ENCODE assay signal across 8 mouse cellular contexts in the genomic region with DNA sequence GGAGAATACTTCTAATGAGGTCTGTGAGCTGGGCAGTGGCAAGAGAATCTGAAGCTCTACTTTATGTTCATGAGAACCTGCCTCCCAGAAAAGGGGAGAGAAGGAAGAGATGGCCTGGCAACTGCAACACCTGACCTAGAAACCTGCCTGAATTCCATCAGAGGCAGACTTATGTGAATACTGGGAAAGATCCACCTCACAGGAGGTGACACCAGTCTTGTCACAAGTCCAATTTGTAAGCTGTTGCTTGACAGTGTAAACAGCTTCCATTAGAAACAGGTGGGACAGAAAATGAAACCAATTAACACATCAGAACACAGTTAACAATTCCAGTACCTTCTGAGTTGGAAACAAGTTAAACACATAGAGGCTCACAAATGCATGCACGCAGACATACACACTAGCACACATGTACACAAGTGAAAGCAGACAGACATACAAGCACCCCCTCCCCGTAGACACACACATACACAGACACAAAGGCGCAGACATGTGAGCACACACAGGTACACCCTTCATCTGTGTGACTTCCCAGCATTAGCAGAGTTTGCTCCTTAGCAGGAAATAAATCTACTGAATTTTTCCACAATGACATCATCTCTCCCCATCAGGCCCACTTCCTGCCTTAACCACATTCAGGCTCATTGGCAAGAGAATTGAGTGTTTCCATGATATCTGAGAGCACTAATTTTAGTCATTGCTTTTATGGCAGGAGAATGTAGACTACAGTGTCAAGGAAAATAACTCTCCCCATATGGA. TPM values are rescaled to one million over a fixed set of nuclear protein-coding genes. Genes with fewer than 3 reads are reported as not detected.
A peak's percentile ranks its signal among the peaks of the same experiment; 100 is the strongest.
DNase-seq lines count a peak whose midpoint lies in the region; ATAC-seq lines count a peak whose summit lies in the region.

No protein-coding gene starts in this region.

- no peak for DNase-seq in kidney, adult 11 months
- DNase-seq in cerebellum, adult 9-10 months = peak; percentile 38
- peak; percentile 49 for DNase-seq in mesoderm, embryonic 11.5 days (ENCODE audit: low read depth, low spot score)
- no peak for DNase-seq in urinary bladder, postnatal 25 days (ENCODE audit: low spot score)
- no peak for DNase-seq in left cerebral cortex, postnatal 14 days (ENCODE audit: low spot score in 2 of 2)

- peak; percentile 57 for ATAC-seq in kidney, embryonic 16.5 days (ENCODE audit: low FRiP score, low TSS enrichment)
- peak; percentile 75 for ATAC-seq in heart, embryonic 12.5 days (ENCODE audit: insufficient number of reproducible peaks, low FRiP score)
- ATAC-seq in monocyte, adult 5-6 weeks (replicated peaks; ENCODE audit: insufficient number of reproducible peaks, low FRiP score, low TSS enrichment, poor library complexity, severe bottlenecking) = no peak

- no peak overlapping the region for H3K9ac ChIP-seq in kidney, embryonic 16.5 days (replicated peaks; ENCODE audit: low read length)
- H3K9ac ChIP-seq in heart, embryonic 12.5 days = no peak overlapping the region

- H3K27ac ChIP-seq in kidney, embryonic 16.5 days (ENCODE audit: low read length) = peak overlapping the region; percentile 68
- H3K27ac ChIP-seq in heart, embryonic 12.5 days (ENCODE audit: poor library complexity, severe bottlenecking) = peak overlapping the region; percentile 62

- no peaks in the 10 kb centered on the region for H3K27me3 ChIP-seq in kidney, embryonic 16.5 days (ENCODE audit: insufficient read depth, low read length)
- no peaks in the 10 kb centered on the region for H3K27me3 ChIP-seq in heart, embryonic 12.5 days (replicated peaks)

- 0 out of 2 replicates have a peak, but pooled peaks cover 3% of the 10 kb centered on the region for H3K4me1 ChIP-seq in kidney, embryonic 16.5 days (ENCODE audit: insufficient read depth, low read length)
- H3K4me1 ChIP-seq in heart, embryonic 12.5 days (replicated peaks) = peaks cover 7% of the 10 kb centered on the region

- WGBS in kidney, embryonic 16.5 days = 73% methylated on average over 3 of the region's 3 CpGs
- 66% methylated on average over 3 of the region's 3 CpGs for WGBS in heart, embryonic 12.5 days

- intact Hi-C loops in left cerebral cortex, postnatal 14 days (cut with DNase I) = no loop called here

- H3K9me3 ChIP-seq in kidney, embryonic 16.5 days (ENCODE audit: low read length) = no peaks in the 10 kb centered on the region
- no peaks in the 10 kb centered on the region for H3K9me3 ChIP-seq in heart, embryonic 12.5 days (replicated peaks)

- no peak overlapping the region for H3K4me2 ChIP-seq in kidney, embryonic 16.5 days (replicated peaks; ENCODE audit: low read depth, low read length)
- no peak overlapping the region for H3K4me2 ChIP-seq in heart, embryonic 12.5 days

- H3K4me3 ChIP-seq in kidney, embryonic 16.5 days (ENCODE audit: low read length) = no peak overlapping the region
- H3K4me3 ChIP-seq in heart, embryonic 12.5 days = no peak overlapping the region

- no peaks in the 10 kb centered on the region for H3K36me3 ChIP-seq in kidney, embryonic 16.5 days (ENCODE audit: insufficient read depth, low read length)
- no peaks in the 10 kb centered on the region for H3K36me3 ChIP-seq in heart, embryonic 12.5 days

RNA-seq across cellular contexts. Expression of a gene that starts 51.4 kb away (rescaled TPM):
- polyA plus RNA-seq in kidney, embryonic 16.5 days (2015; fragmentation: Nextera tagmentation; extraction: Ambion mirVana) = 2.8 and 3.3 TPM in 2 replicates
- 9.5 and 9.7 TPM in 2 replicates for polyA plus RNA-seq in heart, embryonic 12.5 days (2016; fragmentation: Nextera tagmentation; extraction: Ambion mirVana)
- 1 to 10 TPM; 3.7 to 4.7 TPM for total RNA-seq in left cerebral cortex, postnatal 14 days (2021)
- 2.5 to 6.9 TPM (median 5.4 TPM) in 3 replicates for total RNA-seq in monocyte, adult 5-6 weeks (2017)

RNA-seq across cellular contexts. Expression of a gene that starts 51.7 kb away (rescaled TPM):
- 122 and 141 TPM in 2 replicates for polyA plus RNA-seq in kidney, embryonic 16.5 days (2015; fragmentation: Nextera tagmentation; extraction: Ambion mirVana)
- 7.1 and 8.1 TPM in 2 replicates for polyA plus RNA-seq in heart, embryonic 12.5 days (2016; fragmentation: Nextera tagmentation; extraction: Ambion mirVana)
- 10 to 100 TPM; 13.7 to 17.3 TPM for total RNA-seq in left cerebral cortex, postnatal 14 days (2021)
- 1.9 to 18.8 TPM (median 3.1 TPM) in 3 replicates for total RNA-seq in monocyte, adult 5-6 weeks (2017)

Comparison
In these comparisons a context has a peak if more than half of its experiments do, and no peak if none do; other contexts are left out.
1. DNase-seq: peak in cerebellum, adult 9-10 months (single experiment) and mesoderm, embryonic 11.5 days (single experiment); none in kidney, adult 11 months (single experiment), urinary bladder, postnatal 25 days (single experiment) and left cerebral cortex, postnatal 14 days (0 of 2).